Mouse (Mus musculus) leukemia stem cell, adult 10-12 weeks (primary cell): ENCODE data around the gene Gm4869. TPM values are rescaled to one million over a fixed set of nuclear protein-coding genes. Genes with fewer than 3 reads are reported as not detected.

Source experiments
- polyA plus RNA-seq: library from polyadenylated mRNA; stranded (reverse); fragments of >175 nt; gene quantifications from 2 replicates; pipeline ENCODE4 v1.2.3, GENCODE M21; 2012; ENCODE audit warnings: low replicate concordance

Gene Gm4869
- 0.15 and 0.17 TPM in 2 replicates for polyA plus RNA-seq

GRCm38 (mm10) chr5:140445345-140445744 lies at the start of gene Gm4869:
Gm4869 (plus strand) TSS chr5:140445645.

GRCm38 (mm10) chr5:140418489-140419441 lies 26.7 kb upstream of the Gm4869 start, which contains the start of gene Eif3b:
Eif3b (plus strand) TSS chr5:140419328.

GRCm38 (mm10) chr5:140505208-140505780 lies 59.8 kb downstream of the Gm4869 start, which contains the start of gene Chst12:
Chst12 (plus strand) TSS chr5:140505550.

Other genes starting within 250 kb of the Gm4869 start
- gene Mad1l1, start 124.1 kb upstream of the Gm4869 start, polyA plus RNA-seq = 9.8 and 12.7 TPM in 2 replicates
- gene Nudt1, start 124.0 kb upstream of the Gm4869 start, polyA plus RNA-seq = 2.6 and 12.1 TPM in 2 replicates
- 4.8 and 7.4 TPM in 2 replicates for gene Mrm2, start 113.7 kb upstream of the Gm4869 start, polyA plus RNA-seq
- gene Snx8, start 56.4 kb upstream of the Gm4869 start, polyA plus RNA-seq = 30.4 and 38.9 TPM in 2 replicates
- gene Eif3b, start 26.3 kb upstream of the Gm4869 start, polyA plus RNA-seq = 94.0 and 113 TPM in 2 replicates
- gene Chst12, start 59.9 kb downstream of the Gm4869 start, polyA plus RNA-seq = 15.5 and 23.9 TPM in 2 replicates
- gene Grifin, start 119.4 kb downstream of the Gm4869 start, polyA plus RNA-seq = 0.66 TPM in 1 of 2 replicates, not detected in the other
- gene Lfng, start 161.7 kb downstream of the Gm4869 start, polyA plus RNA-seq = 56.9 and 84.0 TPM in 2 replicates
- 131 and 156 TPM in 2 replicates for gene Ttyh3, start 203.4 kb downstream of the Gm4869 start, polyA plus RNA-seq